ENCODE assay signal across 17 mouse cellular contexts in the genomic region with DNA sequence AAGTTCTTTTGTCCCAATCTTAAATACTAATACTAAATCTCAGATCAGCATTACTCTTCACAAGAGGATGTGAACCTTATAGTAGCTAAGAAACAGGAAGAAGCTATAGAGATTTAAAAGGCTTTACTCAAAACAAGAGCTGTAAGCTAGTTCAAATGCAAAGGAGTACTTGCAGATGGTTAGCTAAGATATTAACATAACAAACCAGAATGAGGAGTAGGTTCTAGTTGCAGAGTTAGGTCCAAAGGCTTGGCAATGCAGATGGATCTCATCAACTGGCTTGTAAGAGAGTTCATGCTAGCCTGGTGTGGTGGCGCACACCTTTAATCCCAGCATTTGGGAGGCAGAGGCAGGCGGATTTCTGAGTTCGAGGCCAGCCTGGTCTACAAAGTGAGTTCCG.
"Had no signal": no experiment of that assay in that cellular context is flagged by ENCODE, and none has a peak within 500 bp of the region (broad histone marks: within the 10 kb centered on the region; RNA-seq: fewer than 3 reads in every experiment).

No protein-coding gene starts in this region.

- ATAC-seq: hindbrain, postnatal 0 days; intestine, embryonic 16.5 days; liver, embryonic 12.5 days had no signal

- DNase-seq: gastrocnemius, postnatal 14 days; gastrocnemius, postnatal 36 days; heart, adult 11 months; heart, adult 2 months; heart, postnatal 14 days; heart, postnatal 36 days; kidney, adult 11 months; kidney, adult 2 months; kidney, adult 9 months; kidney, postnatal 14 days; kidney, postnatal 36 days; layer of hippocampus, adult 9-11 months; layer of hippocampus, postnatal 36 days; left cerebral cortex, postnatal 4 days had no signal
